Mouse (Mus musculus): ENCODE measurements around the gene Tgm3. TPM values are rescaled to one million over a fixed set of nuclear protein-coding genes. Genes with fewer than 3 reads are reported as not detected.

Gene Tgm3
- polyA plus RNA-seq, 1 experiment from 2014 or later: not detected

Small RNA genes lying within 50 kb of the gene (microRNA-seq; reads per million reads assigned to microRNA genes)
- gene Mir6339: not detected

Other genes starting within 250 kb of the Tgm3 start
- 7.3 and 7.6 TPM in 2 replicates for gene Stk35, start 211.8 kb upstream of the Tgm3 start, polyA plus RNA-seq (2015; fragmentation: Nextera tagmentation; extraction: Ambion mirVana)
- gene Tgm6, start 100.1 kb downstream of the Tgm3 start, polyA plus RNA-seq (2015; fragmentation: Nextera tagmentation; extraction: Ambion mirVana): 0.04 TPM in 1 of 2 replicates, not detected in the other
- 283 and 366 TPM in 2 replicates for gene Snrpb, start 167.1 kb downstream of the Tgm3 start, polyA plus RNA-seq (2015; fragmentation: Nextera tagmentation; extraction: Ambion mirVana)
- gene Tmc2, start 182.8 kb downstream of the Tgm3 start, polyA plus RNA-seq (2015; fragmentation: Nextera tagmentation; extraction: Ambion mirVana): not detected in 2 replicates

Measured in neural tube, embryonic 15.5 days (tissue).